Mouse (Mus musculus) heart, embryonic 13.5 days (tissue): ENCODE data around the gene Tapbp. TPM values are rescaled to one million over a fixed set of nuclear protein-coding genes. Genes with fewer than 3 reads are reported as not detected.

Experiments
- ATAC-seq: fragments of 200-750 bp; cut with Nextera tagmentation; 2 replicates; pipeline ENCODE4 v1.8.0; 2017; ENCODE audit warnings: moderate TSS enrichment; ENCODE audit not compliant: insufficient number of reproducible peaks, low FRiP score, low TSS enrichment; ENCODE audit errors: extremely low read depth
- H3K27ac ChIP-seq: fragments of 300-500 bp; sonication (generic); replicated peaks from 2 replicates; pipeline ENCODE4 v1.5.1; 2015; ENCODE audit warnings: moderate library complexity, mild to moderate bottlenecking, inconsistent platforms
- H3K27me3 ChIP-seq: fragments of 300-500 bp; sonication (generic); replicated peaks from 2 replicates; pipeline ENCODE4 v1.6.1; 2015; ENCODE audit warnings: mild to moderate bottlenecking, inconsistent platforms
- H3K36me3 ChIP-seq: fragments of 300-500 bp; sonication (generic); 2 replicates; pipeline ENCODE4 v1.6.1; 2015; ENCODE audit warnings: mild to moderate bottlenecking, inconsistent platforms
- H3K4me1 ChIP-seq: fragments of 300-500 bp; sonication (generic); 2 replicates; pipeline ENCODE4 v1.6.1; 2015; ENCODE audit warnings: inconsistent platforms
- H3K4me2 ChIP-seq: fragments of 300-500 bp; sonication (generic); 2 replicates; pipeline ENCODE4 v1.6.1; 2015; ENCODE audit warnings: inconsistent platforms, mild to moderate bottlenecking, moderate library complexity
- H3K4me3 ChIP-seq: fragments of 300-500 bp; sonication (generic); 2 replicates; pipeline ENCODE4 v1.5.1; 2015; ENCODE audit warnings: moderate library complexity, mild to moderate bottlenecking, inconsistent platforms
- H3K9ac ChIP-seq: fragments of 300-500 bp; sonication (generic); 2 replicates; pipeline ENCODE4 v1.6.1; 2015; ENCODE audit warnings: inconsistent platforms, mild to moderate bottlenecking, moderate library complexity
- H3K9me3 ChIP-seq: fragments of 300-500 bp; sonication (generic); 2 replicates; pipeline ENCODE4 v1.6.1; 2016; ENCODE audit warnings: inconsistent platforms
- WGBS: fragments of 180-500 bp; shearing (Covaris S2); methylation state at CpG from one replicate; pipeline ENCODE4 v1.1.7; 2015; ENCODE audit warnings: mixed read lengths; 5-methylcytosine and 5-hydroxymethylcytosine counted together
- polyA plus RNA-seq: library from polyadenylated mRNA; unstranded; fragments of >200 nt; fragmentation: Nextera tagmentation; extraction: Ambion mirVana; gene quantifications from 2 replicates; pipeline ENCODE4 v1.2.1, GENCODE M21; 2015

Tapbp gene
- polyA plus RNA-seq, 1 experiment from 2014 or later, result 36.8 TPM

GRCm38 (mm10) chr17:33926207-33926932, 10.7 kb downstream of the Tapbp start:
- Histone ChIP-seq H3K9me3 (no peaks in the 10 kb centered on the region), H3K36me3 (peaks cover 31% of the 10 kb centered on the region), H3K4me1 (peaks cover 23% of the 10 kb centered on the region), H3K27ac (no peak overlapping the region), H3K4me2 (no peak overlapping the region), H3K4me3 (no peak overlapping the region), H3K9ac (no peak overlapping the region), H3K27me3 (no peaks in the 10 kb centered on the region)
- WGBS, result 72% methylated on average over 17 of the region's 17 CpGs
- no peak for ATAC-seq

GRCm38 (mm10) chr17:33928251-33928947, 12.7 kb downstream of the Tapbp start:
- Histone ChIP-seq H3K9ac (peak overlapping the region; percentile 98), H3K4me3 (peak overlapping the region; percentile 96), H3K36me3 (peaks cover 46% of the 10 kb centered on the region), H3K4me1 (peaks cover 25% of the 10 kb centered on the region), H3K4me2 (peak overlapping the region; percentile 100), H3K27ac (peak overlapping the region; percentile 99; the same call in 1 of the 2 replicates), H3K27me3 (no peaks in the 10 kb centered on the region), H3K9me3 (no peaks in the 10 kb centered on the region)
- 59% methylated on average over 21 of the region's 21 CpGs for WGBS
- no peak for ATAC-seq

GRCm38 (mm10) chr17:33929371-33930279, 13.9 kb downstream of the Tapbp start, which contains the start of gene Rgl2:
Gene Rgl2, plus strand, starts transcription at chr17:33929543.
- H3K27ac ChIP-seq, result peak within 1 kb of the TSS; percentile 99
- peak within 1 kb of the TSS; percentile 98 for H3K9ac ChIP-seq
- under 1% methylated on average over 77 of the region's 80 CpGs for WGBS
- peak within 1 kb of the TSS; percentile 96 for H3K4me3 ChIP-seq
- peaks cover 59% of the 10 kb centered on the region for H3K36me3 ChIP-seq
- H3K27me3 ChIP-seq, result no peaks in the 10 kb centered on the region
- peak within 1 kb of the TSS; percentile 100 for H3K4me2 ChIP-seq
- peak; percentile 72 for ATAC-seq
- H3K9me3 ChIP-seq, result no peaks in the 10 kb centered on the region
- H3K4me1 ChIP-seq, result peaks cover 25% of the 10 kb centered on the region

GRCm38 (mm10) chr17:33930280-33931158, 14.8 kb downstream of the Tapbp start:
- WGBS, result 1% methylated on average over 44 of the region's 45 CpGs
- Histone ChIP-seq H3K9me3 (no peaks in the 10 kb centered on the region), H3K27ac (peak overlapping the region; percentile 99), H3K9ac (peak overlapping the region; percentile 98), H3K4me1 (peaks cover 25% of the 10 kb centered on the region), H3K36me3 (peaks cover 61% of the 10 kb centered on the region), H3K4me2 (peak overlapping the region; percentile 100), H3K4me3 (peak overlapping the region; percentile 96), H3K27me3 (no peaks in the 10 kb centered on the region)
- no peak for ATAC-seq

GRCm38 (mm10) chr17:33931159-33931866, 15.6 kb downstream of the Tapbp start:
- peak overlapping the region; percentile 98 for H3K9ac ChIP-seq
- peaks cover 61% of the 10 kb centered on the region for H3K36me3 ChIP-seq
- H3K4me1 ChIP-seq, result peaks cover 25% of the 10 kb centered on the region
- whole genome bisulfite sequencing, result 39% methylated on average over 18 of the region's 18 CpGs
- H3K27me3 ChIP-seq, result no peaks in the 10 kb centered on the region
- peak overlapping the region; percentile 100 for H3K4me2 ChIP-seq
- no peaks in the 10 kb centered on the region for H3K9me3 ChIP-seq
- H3K4me3 ChIP-seq, result peak overlapping the region; percentile 96
- no peak for ATAC-seq
- H3K27ac ChIP-seq, result no peak overlapping the region

GRCm38 (mm10) chr17:33931947-33932346, 16.2 kb downstream of the Tapbp start:
- no peaks in the 10 kb centered on the region for H3K27me3 ChIP-seq
- no peaks in the 10 kb centered on the region for H3K9me3 ChIP-seq
- H3K4me3 ChIP-seq, result no peak overlapping the region
- H3K36me3 ChIP-seq, result peaks cover 63% of the 10 kb centered on the region
- peaks cover 25% of the 10 kb centered on the region for H3K4me1 ChIP-seq
- ATAC-seq, result no peak
- no peak overlapping the region for H3K4me2 ChIP-seq
- 86% methylated on average over 11 of the region's 11 CpGs for WGBS
- H3K9ac ChIP-seq, result no peak overlapping the region
- H3K27ac ChIP-seq, result no peak overlapping the region

GRCm38 (mm10) chr17:33932448-33932847, 16.7 kb downstream of the Tapbp start:
- Histone ChIP-seq H3K27me3 (no peaks in the 10 kb centered on the region), H3K4me3 (no peak overlapping the region), H3K4me1 (peaks cover 25% of the 10 kb centered on the region), H3K27ac (no peak overlapping the region), H3K9ac (no peak overlapping the region), H3K4me2 (no peak overlapping the region), H3K36me3 (peaks cover 63% of the 10 kb centered on the region), H3K9me3 (no peaks in the 10 kb centered on the region)
- WGBS, result 84% methylated on average over 14 of the region's 14 CpGs
- ATAC-seq, result no peak

GRCm38 (mm10) chr17:33932970-33933369, 17.3 kb downstream of the Tapbp start:
- H3K9ac ChIP-seq, result no peak overlapping the region
- H3K36me3 ChIP-seq, result peaks cover 62% of the 10 kb centered on the region
- no peak overlapping the region for H3K4me2 ChIP-seq
- H3K4me3 ChIP-seq, result no peak overlapping the region
- H3K9me3 ChIP-seq, result no peaks in the 10 kb centered on the region
- no peaks in the 10 kb centered on the region for H3K27me3 ChIP-seq
- WGBS, result 90% methylated on average over 15 of the region's 15 CpGs
- peaks cover 22% of the 10 kb centered on the region for H3K4me1 ChIP-seq
- H3K27ac ChIP-seq, result no peak overlapping the region
- ATAC-seq, result no peak

- no peak overlapping the region for H3K4me3 ChIP-seq
- H3K27ac ChIP-seq, result no peak overlapping the region
- H3K9me3 ChIP-seq, result no peaks in the 10 kb centered on the region
- peaks cover 22% of the 10 kb centered on the region for H3K4me1 ChIP-seq
- 83% methylated on average over 21 of the region's 21 CpGs for WGBS
- H3K4me2 ChIP-seq, result no peak overlapping the region
- no peaks in the 10 kb centered on the region for H3K27me3 ChIP-seq
- H3K36me3 ChIP-seq, result peaks cover 71% of the 10 kb centered on the region
- ATAC-seq, result no peak
- H3K9ac ChIP-seq, result no peak overlapping the region
Observed at GRCm38 (mm10) chr17:33935422-33936055, 19.8 kb downstream of the Tapbp start.

GRCm38 (mm10) chr17:33936993-33937392, 21.3 kb downstream of the Tapbp start:
- H3K9me3 ChIP-seq, result no peaks in the 10 kb centered on the region
- WGBS, result 79% methylated on average over 15 of the region's 15 CpGs
- H3K4me2 ChIP-seq, result no peak overlapping the region
- no peak overlapping the region for H3K4me3 ChIP-seq
- no peak overlapping the region for H3K9ac ChIP-seq
- H3K36me3 ChIP-seq, result peaks cover 71% of the 10 kb centered on the region
- no peak overlapping the region for H3K27ac ChIP-seq
- no peaks in the 10 kb centered on the region for H3K27me3 ChIP-seq
- ATAC-seq, result no peak
- H3K4me1 ChIP-seq, result peaks cover 23% of the 10 kb centered on the region
